Mouse (Mus musculus) lung, adult 2 months (tissue): Measurements from ENCODE around the gene Dock10.

Experiments
- CTCF ChIP-seq: fragments of 200-500 bp; IDR thresholded peaks from 2 replicates; pipeline ENCODE4 v1.5.1; 2011; ENCODE audit warnings: mild to moderate bottlenecking, low read length, control low read depth; ENCODE audit not compliant: insufficient read depth
- POLR2A ChIP-seq: fragments of 200-500 bp; IDR thresholded peaks from 2 replicates; pipeline ENCODE4 v1.6.1; 2011; ENCODE audit warnings: low read depth, mild to moderate bottlenecking, control low read depth, low read length, borderline replicate concordance; ENCODE audit errors: extremely low read depth

GRCm38 (mm10) chr1:80502456-80503165 is 255.7 kb downstream of the Dock10 start:
- TF ChIP-seq CTCF (no peak), POLR2A (no peak)
